Mouse (Mus musculus): ENCODE measurements at regions not wholly inside any gene's neighbourhood (a gene's known extent, or its start where the extent isn't known, plus 50 kb on each side); places are given as distances from the start of the nearest gene placed in this dataset.
"Not testable (repeated sequence)": the region's sequence is repeated elsewhere in the genome, so short reads cannot be mapped to it uniquely, and the experiment has no call there.

GRCm38 (mm10) chr10:8136662-8137061, 180.6 kb upstream of the Tab2 start:
- no peak for DNase-seq (ENCODE audit: low spot score in 2 of 2)

DNA sequence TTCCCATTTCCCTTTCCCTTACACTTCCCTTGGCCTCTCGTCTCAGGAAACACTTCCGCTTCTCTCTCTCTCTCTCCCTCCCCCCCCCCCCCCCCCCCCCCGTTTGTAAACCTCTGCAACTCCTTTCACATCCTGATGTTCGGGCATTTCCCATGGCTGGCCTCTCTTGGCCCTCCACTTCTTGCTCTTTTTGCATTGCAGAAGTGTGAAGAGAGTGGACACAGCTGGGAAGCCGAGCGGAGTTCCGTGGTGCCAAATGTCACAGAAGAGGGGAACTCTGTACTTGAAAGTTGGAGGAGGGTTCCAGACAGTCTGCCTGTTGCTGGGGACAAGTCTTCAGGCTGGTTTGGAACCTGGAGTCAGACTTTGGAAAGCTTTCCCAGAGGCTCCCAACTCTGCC, 179.2 kb upstream of the Tab2 start:
- no peak for DNase-seq (ENCODE audit: low spot score in 2 of 2)

DNA sequence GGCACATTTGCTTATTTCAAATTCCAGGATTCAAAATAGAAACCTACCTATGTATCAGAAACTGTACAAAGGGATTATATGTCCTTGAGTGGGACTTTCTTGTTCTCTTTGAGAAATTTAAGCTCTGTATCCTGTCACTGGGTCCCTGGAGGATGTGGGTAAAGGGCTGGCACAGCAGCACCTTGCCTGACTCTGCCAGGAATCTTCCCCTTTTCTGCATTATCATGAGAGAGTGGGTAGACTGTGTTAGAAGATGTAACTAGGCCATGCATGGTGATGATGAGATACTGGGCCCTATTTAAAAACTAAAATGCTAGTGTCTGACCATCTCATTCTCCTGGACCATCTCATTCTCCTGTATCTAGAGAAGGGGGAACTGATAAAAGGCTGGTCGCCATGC, 178.4 kb upstream of the Tab2 start:
- DNase-seq (ENCODE audit: low spot score in 2 of 2), result no peak

- DNase-seq (ENCODE audit: low spot score in 2 of 2), result no peak
Measured at GRCm38 (mm10) chr10:8133451-8133952, 177.5 kb upstream of the Tab2 start.

DNA sequence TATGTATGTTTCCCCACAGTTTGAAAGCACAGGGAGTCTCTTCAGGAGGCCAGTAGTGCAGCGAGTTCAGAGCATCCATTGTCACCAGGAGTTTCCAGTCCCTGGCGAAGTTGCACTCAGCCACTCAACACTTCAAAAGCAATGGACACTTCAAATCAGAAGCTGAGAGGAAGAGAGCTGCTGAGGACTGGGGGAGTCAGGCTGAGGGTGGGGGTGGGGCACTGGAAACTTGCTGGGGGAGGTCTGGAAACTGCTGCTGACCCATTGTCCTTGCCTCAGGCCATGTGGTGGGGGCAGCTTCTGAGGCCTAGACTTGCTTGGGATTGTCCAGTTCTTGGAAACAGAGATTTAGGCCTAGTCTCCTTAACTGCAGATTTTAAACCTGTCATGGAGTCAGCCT, 176.8 kb upstream of the Tab2 start:
- no peak for DNase-seq (ENCODE audit: low spot score in 2 of 2)

- peak; percentile 23 to 26 for DNase-seq (ENCODE audit: low spot score in 2 of 2)
Measured at GRCm38 (mm10) chr10:8130472-8131241, 174.6 kb upstream of the Tab2 start.

- DNase-seq (ENCODE audit: low spot score in 2 of 2), result no peak
Measured at GRCm38 (mm10) chr10:8130057-8130456, 174.0 kb upstream of the Tab2 start.

DNA sequence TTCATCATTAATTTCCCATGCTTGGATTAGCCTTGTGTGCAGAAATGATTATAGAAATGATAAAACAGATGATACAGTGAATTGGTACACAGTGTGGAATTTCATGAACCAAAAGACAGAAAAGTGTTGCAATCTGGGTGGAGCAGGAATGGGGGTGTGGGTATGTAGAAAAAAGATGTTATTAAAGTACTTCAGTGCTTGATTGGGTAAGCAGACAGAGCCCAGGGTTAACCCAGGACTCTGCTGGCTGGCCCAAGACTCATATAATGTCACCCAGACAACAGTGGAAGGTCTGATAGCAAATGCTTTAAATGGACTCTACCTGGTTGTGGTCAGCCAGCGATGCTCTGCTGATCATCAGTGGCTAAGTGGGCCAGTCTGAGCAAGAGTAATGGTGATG, 168.1 kb upstream of the Tab2 start:
- no peak for DNase-seq (ENCODE audit: low spot score in 2 of 2)

DNA sequence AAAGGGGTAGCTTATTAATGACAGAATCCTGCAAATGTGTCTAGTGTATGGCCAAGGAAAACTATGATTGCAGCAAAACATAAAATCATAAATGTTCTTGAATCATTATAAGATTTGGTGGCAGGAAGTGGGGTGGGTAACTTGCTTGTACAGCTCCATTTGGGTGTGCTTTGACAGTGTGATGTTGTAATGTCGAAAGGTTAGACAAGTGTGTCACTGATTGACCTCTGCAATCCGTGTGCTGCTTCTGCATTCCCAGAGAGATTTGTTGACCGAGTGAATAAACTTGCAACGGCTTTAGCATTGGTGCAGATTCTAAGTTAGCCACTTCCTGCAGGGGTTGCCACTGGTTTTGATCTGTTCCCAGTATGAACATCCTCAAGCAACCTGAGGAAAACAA, 165.9 kb upstream of the Tab2 start:
- no peak for DNase-seq (ENCODE audit: low spot score in 2 of 2)

DNA sequence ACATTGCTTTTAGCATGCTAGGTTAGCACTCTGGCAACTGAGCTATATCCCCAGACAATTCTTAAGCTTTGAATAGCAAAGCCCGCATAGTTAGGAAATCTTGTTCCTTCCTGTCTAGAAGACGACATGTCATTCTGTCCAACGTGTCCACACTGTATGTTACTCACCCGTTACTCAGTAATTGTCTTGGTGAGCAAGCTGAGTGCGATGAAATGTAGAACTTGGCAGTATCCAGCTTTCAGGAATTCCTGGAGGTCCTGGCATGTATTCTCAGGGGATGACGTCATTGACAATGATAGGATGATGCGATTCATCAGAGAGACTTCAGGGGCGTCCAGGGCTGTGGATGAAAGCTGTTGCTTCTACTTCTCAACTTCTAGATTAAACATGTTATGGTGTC, 160.8 kb upstream of the Tab2 start:
- DNase-seq (ENCODE audit: low spot score in 2 of 2), result no peak

- not testable (repeated sequence) for DNase-seq (ENCODE audit: low spot score in 2 of 2)
Measured at GRCm38 (mm10) chr10:8114932-8115331, 158.9 kb upstream of the Tab2 start.

GRCm38 (mm10) chr10:8114530-8114929, 158.5 kb upstream of the Tab2 start:
- DNase-seq (ENCODE audit: low spot score in 2 of 2), result no peak

GRCm38 (mm10) chr10:8100489-8100888, 144.5 kb upstream of the Tab2 start:
- DNase-seq (ENCODE audit: low spot score in 2 of 2), result no peak

GRCm38 (mm10) chr10:8095924-8096323, 139.9 kb upstream of the Tab2 start:
- DNase-seq (ENCODE audit: low spot score in 2 of 2), result no peak

DNA sequence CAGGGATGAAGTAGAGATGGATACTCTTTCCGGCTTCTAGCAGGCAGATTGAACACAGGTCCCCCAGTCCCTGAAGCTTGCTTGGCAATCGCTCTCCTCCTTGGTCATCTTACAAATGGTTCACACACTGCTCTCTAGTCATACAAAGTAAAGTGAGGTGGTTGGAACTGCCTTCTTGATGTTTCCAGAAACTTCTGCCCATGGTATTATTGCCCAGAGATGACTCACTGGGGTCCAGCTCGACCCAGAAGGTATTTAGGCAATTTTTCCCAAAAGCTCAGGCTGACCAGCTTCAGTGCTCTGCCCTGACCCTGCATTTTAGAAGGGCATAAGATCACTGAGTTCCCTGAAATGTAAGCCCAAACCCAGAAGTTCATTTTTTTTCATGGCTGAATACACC, 139.2 kb upstream of the Tab2 start:
- DNase-seq (ENCODE audit: low spot score in 2 of 2), result no peak

DNA sequence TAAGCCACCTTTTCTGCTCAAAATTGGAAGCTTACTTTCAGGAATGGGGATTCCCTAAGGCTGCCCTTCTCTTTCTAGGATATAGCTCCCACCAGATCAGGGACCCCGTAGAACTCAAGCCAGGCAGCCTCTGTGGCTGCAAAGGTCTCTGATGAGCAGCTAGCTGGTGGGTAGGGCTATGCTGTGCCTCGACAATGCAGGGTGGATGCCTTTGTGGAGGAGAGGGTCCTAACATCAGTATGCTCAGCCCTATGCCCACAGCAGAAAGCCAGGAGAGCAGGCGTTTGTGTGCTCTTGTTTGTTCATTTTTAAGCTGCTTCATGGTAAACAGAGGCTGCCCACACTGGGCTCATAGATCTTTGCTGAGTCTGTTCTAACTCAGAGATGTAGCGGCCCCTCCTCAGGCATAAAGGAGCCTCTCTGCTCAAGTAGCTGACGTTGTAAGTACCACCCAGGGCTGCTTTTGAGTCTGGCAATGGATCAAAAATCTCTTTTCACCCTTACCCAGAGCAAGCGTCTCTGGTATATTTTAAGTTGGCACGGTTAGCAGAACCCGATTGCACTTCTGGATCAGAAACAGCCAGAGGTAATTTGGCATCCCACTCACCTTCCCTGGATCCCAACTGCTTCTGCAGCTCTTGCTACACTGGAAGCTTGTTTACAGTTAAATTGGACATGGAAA, 136.0 kb upstream of the Tab2 start:
- no peak for DNase-seq (ENCODE audit: low spot score in 2 of 2)

- no peak for DNase-seq (ENCODE audit: low spot score in 2 of 2)
Measured at GRCm38 (mm10) chr10:8089296-8089695, 133.3 kb upstream of the Tab2 start.

GRCm38 (mm10) chr10:8088737-8089136, 132.7 kb upstream of the Tab2 start:
- DNase-seq (ENCODE audit: low spot score in 2 of 2), result no peak

DNA sequence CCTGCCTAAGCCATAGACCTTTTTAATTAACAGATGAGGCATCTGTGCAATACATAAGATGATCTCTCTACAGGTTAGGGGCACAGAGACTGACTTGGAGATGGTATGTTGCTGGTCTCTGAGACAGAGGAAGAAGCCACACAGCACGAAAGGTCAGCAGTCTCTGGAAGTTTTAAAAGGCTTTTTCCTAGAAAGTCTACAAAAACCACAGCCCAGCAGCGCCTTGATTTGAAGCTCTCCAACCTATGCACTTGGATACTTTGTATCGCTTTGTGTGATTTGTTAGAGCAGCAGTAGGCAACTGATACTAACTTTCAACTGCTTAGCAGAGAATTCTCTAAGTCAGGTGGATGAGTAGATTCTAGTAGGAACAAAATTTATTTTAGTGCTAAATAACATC, 132.3 kb upstream of the Tab2 start:
- no peak for DNase-seq (ENCODE audit: low spot score in 2 of 2)

DNA sequence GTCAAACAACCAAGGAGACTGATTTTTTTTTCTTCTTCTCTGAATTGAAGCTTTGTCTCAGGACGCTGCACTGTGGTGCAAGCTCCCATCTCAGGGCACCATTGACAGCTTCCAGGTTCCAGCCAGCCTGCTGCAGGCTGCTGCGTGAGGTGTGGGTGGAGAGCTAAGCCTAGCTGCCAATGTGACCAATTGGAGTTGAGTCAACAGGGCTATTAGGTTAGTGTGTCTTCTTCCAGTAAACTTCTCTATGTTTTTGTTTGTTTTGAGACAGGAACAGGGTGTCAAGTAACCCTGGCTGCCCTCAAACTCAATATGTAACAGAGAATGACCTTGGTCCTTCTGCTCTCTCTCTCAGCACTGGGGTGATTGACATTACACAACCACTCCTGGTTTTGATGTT, 131.1 kb upstream of the Tab2 start:
- no peak for DNase-seq (ENCODE audit: low spot score in 2 of 2)

DNA sequence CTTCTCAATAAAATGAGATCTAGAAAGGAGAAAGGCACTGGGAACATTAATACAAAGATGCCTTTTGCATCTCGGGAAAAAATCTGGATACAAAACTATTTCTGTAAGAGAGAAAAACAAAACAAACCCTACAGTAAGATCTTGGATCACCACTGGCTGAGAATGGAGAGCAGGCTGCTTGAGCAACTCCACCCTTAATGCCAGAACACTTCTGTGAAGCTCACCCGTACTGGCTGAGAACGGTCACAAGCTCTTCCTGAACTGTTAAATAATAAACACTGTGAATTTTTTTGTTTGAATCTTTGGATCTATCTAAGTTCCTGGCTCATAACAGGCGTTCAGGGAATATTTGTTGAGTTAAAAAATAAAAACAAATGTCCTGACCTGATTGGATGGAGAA, 130.4 kb upstream of the Tab2 start:
- no peak for DNase-seq (ENCODE audit: low spot score in 2 of 2)

DNA sequence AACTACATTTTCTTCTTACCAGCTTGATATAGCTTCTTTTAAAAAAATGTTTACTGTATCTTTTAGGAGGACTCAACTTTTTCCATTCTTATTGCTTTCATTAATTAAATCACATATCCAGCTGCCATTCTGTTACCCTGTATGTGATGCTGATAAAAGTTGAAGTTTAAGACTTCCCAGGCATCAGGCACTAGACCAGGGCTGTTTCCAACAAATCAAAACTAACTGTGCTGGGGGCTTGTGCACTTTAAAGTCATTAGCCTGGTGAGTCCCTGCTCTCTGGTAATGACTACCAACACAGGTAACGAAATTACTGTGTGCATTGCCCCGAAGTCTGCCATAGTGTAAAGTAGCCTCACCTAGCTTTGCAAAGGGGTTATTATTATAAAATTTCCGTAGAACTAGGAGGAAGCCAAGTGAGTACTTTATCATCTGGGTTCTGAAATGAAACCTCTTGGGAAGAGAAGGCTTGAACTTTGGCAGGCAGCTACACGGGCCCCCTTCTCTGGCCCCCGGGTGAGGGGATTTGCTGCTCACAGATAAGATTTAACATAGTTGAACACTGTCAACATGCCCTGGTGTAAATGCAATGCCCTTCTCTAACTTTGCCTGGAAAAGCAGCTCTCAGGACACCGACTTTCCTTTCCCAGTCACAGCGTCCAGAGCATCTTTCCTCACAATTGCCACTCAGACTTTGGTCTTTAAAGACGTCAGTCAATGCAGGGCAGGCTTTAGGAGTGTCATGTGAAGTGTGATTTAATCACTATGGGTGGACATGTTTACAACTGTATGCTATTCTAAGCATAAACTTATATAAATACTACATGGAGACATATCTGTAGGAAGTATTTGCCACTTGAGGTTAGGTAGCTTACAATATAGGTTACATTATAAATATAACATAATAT, 122.1 kb upstream of the Tab2 start:
- no peak for DNase-seq (ENCODE audit: low spot score in 2 of 2)
